Mouse (Mus musculus) CH12.LX (cell line): ENCODE measurements at regions not wholly inside any gene's neighbourhood (a gene's known extent, or its start where the extent isn't known, plus 50 kb on each side); places are given as distances from the start of the nearest gene placed in this dataset.

ENCODE experiments used
- EP300 ChIP-seq: IDR thresholded peaks from 2 replicates; pipeline ENCODE4 v1.6.1; 2011; ENCODE audit warnings: low read length, improper control_type of control experiment
- NRF1 ChIP-seq: IDR thresholded peaks from 2 replicates; pipeline ENCODE4 v1.6.1; 2014; ENCODE audit warnings: low read depth, mild to moderate bottlenecking, inconsistent platforms, low read length, improper control_type of control experiment, moderate library complexity
- POLR2A ChIP-seq: IDR thresholded peaks from 2 replicates; pipeline ENCODE4 v1.6.1; 2011; ENCODE audit warnings: low read depth, mild to moderate bottlenecking, improper control_type of control experiment, low read length

DNA sequence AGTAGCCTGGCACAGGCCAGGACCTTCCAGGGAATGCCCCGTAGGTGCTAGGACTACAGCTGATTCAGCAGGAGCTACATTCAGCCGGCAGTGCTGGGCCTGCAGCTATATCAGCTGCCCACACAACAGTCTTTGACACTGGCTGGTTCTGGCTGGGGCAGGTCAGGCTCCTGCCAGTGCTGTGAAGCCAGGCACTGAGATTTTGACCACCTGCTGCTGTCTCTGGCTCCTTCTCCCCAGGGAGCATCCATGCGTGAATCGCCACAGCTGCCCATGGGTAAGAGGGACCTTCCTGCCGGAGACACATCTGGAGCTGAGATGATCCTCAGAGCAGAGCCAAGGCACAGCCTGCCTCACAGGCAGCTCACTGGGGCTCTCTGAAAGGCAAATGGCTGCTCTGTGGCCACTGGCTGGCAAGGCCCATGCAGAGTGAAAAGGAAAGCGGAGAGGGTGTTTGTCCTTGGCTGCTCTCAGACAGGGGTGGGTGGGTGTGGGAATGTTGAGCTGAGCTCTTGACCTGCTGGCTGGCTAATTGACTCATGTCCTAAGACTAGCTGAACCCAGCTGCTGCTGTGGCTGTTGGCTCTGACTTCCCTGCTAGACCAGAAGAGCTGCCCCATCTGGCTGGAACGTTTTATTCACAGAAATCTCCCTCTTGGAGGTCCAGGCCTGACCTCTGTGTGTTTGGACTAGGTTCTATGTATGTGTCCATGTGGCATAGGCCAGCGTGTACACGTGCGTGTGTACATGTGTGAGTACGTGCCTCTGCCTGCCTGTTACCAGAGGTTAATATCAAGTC lies 187.4 kb upstream of the Igsf21 start:
- TF ChIP-seq NRF1 (no peak), POLR2A (no peak), EP300 (no peak)
